Mouse (Mus musculus): Measurements from ENCODE around the gene Sema4d. TPM values are rescaled to one million over a fixed set of nuclear protein-coding genes. Genes with fewer than 3 reads are reported as not detected.

Gene Sema4d
- polyA plus RNA-seq, 1 experiment from 2014 or later, result 8.7 TPM

GRCm38 (mm10) chr13:51643924-51644828, 149.4 kb downstream of the Sema4d start:
- H3K27ac ChIP-seq, result peak overlapping the region; percentile 95
- H3K4me1 ChIP-seq, result peaks cover 30% of the 10 kb centered on the region
- 46% methylated on average over 20 of the region's 20 CpGs for WGBS
- peak overlapping the region; percentile 79 for H3K4me3 ChIP-seq
- no peaks in the 10 kb centered on the region for H3K9me3 ChIP-seq
- no peak for DNase-seq (ENCODE audit: low spot score)
- H3K27me3 ChIP-seq (ENCODE audit: insufficient read depth, poor library complexity, severe bottlenecking), result no peaks in the 10 kb centered on the region
- no peaks in the 10 kb centered on the region for H3K36me3 ChIP-seq

GRCm38 (mm10) chr13:51642171-51642778, 151.3 kb downstream of the Sema4d start:
- DNase-seq (ENCODE audit: low spot score), result no peak
- WGBS, result 38% methylated on average over 11 of the region's 11 CpGs
- no peaks in the 10 kb centered on the region for H3K27me3 ChIP-seq (ENCODE audit: insufficient read depth, poor library complexity, severe bottlenecking)

GRCm38 (mm10) chr13:51641424-51641823, 152.1 kb downstream of the Sema4d start:
- Histone ChIP-seq H3K27me3 (ENCODE audit: insufficient read depth, poor library complexity, severe bottlenecking) (no peaks in the 10 kb centered on the region), H3K4me1 (peaks cover 11% of the 10 kb centered on the region), H3K4me3 (no peak overlapping the region), H3K36me3 (no peaks in the 10 kb centered on the region), H3K9me3 (no peaks in the 10 kb centered on the region), H3K27ac (no peak overlapping the region)
- 89% methylated on average over 3 of the region's 3 CpGs for WGBS
- no peak for DNase-seq (ENCODE audit: low spot score)

More at GRCm38 (mm10) chr13:51642171-51642778, 151.3 kb downstream of the Sema4d start:
- Histone ChIP-seq H3K4me1 (peaks cover 18% of the 10 kb centered on the region), H3K9me3 (no peaks in the 10 kb centered on the region), H3K36me3 (no peaks in the 10 kb centered on the region), H3K4me3 (no peak overlapping the region), H3K27ac (no peak overlapping the region)

GRCm38 (mm10) chr13:51638958-51639357, 154.6 kb downstream of the Sema4d start:
- 85% methylated on average over 4 of the region's 4 CpGs for WGBS
- Histone ChIP-seq H3K4me1 (peaks cover 3% of the 10 kb centered on the region; the same call in 1 of the 2 replicates), H3K36me3 (no peaks in the 10 kb centered on the region), H3K27me3 (ENCODE audit: insufficient read depth, poor library complexity, severe bottlenecking) (no peaks in the 10 kb centered on the region), H3K4me3 (no peak overlapping the region), H3K9me3 (no peaks in the 10 kb centered on the region), H3K27ac (no peak overlapping the region)
- no peak for DNase-seq (ENCODE audit: low spot score)

Small RNA genes lying within 50 kb of the gene (microRNA-seq; reads per million reads assigned to microRNA genes)
- gene Gm23566, result not detected

Other genes starting within 250 kb of the Sema4d start
- gene Shc3, start 224.3 kb downstream of the Sema4d start, polyA plus RNA-seq (2016; fragmentation: Nextera tagmentation; extraction: Ambion mirVana), result 0.15 and 0.30 TPM in 2 replicates
- gene Cks2, start 148.5 kb downstream of the Sema4d start, polyA plus RNA-seq (2016; fragmentation: Nextera tagmentation; extraction: Ambion mirVana), result 248 and 312 TPM in 2 replicates
- gene Secisbp2, start 142.1 kb downstream of the Sema4d start, polyA plus RNA-seq (2016; fragmentation: Nextera tagmentation; extraction: Ambion mirVana), result 25.6 and 32.1 TPM in 2 replicates
- gene Gadd45g, start 52.9 kb upstream of the Sema4d start, polyA plus RNA-seq (2016; fragmentation: Nextera tagmentation; extraction: Ambion mirVana), result 53.3 and 61.0 TPM in 2 replicates